19 mouse cellular contexts compared by ENCODE assay signal in the genomic region with DNA sequence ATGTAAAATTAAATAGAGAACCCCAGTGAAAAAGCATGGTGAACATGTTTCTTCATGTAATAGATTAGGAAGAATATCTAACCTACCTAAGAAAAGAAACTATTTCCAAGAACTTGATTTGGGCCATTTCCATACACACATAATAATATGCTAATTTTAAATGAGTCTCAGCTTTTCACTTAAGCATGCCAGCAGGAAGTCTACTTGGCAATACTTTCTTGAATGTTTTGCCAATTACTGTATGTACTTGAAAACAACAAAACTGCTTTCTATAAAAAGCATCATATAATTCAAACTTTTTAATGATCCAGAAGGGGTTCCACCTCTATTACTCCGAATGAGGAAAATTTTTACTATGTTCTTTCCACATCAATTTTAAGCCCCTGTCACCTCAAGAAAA.
DNase-seq lines count a peak whose midpoint lies in the region; ATAC-seq and TF ChIP-seq lines count a peak whose summit lies in the region.
"Had no signal": no experiment of that assay in that cellular context is flagged by ENCODE, and none has a peak within 500 bp of the region (broad histone marks: within the 10 kb centered on the region; RNA-seq: fewer than 3 reads in every experiment).

No protein-coding gene starts in this region.

- H3K27ac ChIP-seq in forebrain, embryonic 16.5 days (ENCODE audit: low read length) = no peak overlapping the region
- no peak overlapping the region for H3K27ac ChIP-seq in forebrain, embryonic 10.5 days
- H3K27ac ChIP-seq: embryonic facial prominence, embryonic 13.5 days; embryonic facial prominence, embryonic 15.5 days; forebrain, embryonic 12.5 days had no signal

- no peak for TF ChIP-seq CTCF in brain, embryonic 14.5 days (IDR thresholded peaks at IDR 0.05; ENCODE audit: borderline replicate concordance, extremely low read depth, insufficient read depth, insufficient read length)

- H3K9ac ChIP-seq in forebrain, embryonic 16.5 days (replicated peaks; ENCODE audit: low read depth, low read length) = no peak overlapping the region
- H3K9ac ChIP-seq: embryonic facial prominence, embryonic 13.5 days; embryonic facial prominence, embryonic 15.5 days; forebrain, embryonic 12.5 days had no signal

- TF ChIP-seq POLR2A in brain, embryonic 14.5 days (IDR thresholded peaks at IDR 0.05; ENCODE audit: borderline replicate concordance, extremely low read depth, insufficient read depth, insufficient read length, poor library complexity, severe bottlenecking) = no peak

- 0 out of 2 replicates have a peak, but pooled peaks have one; percentile 33 for ATAC-seq in forebrain, embryonic 16.5 days

- no peaks in the 10 kb centered on the region for H3K36me3 ChIP-seq in forebrain, embryonic 16.5 days (ENCODE audit: control insufficient read depth, insufficient read depth)
- no peaks in the 10 kb centered on the region for H3K36me3 ChIP-seq in forebrain, embryonic 10.5 days (replicated peaks)
- H3K36me3 ChIP-seq: embryonic facial prominence, embryonic 13.5 days; embryonic facial prominence, embryonic 15.5 days; forebrain, embryonic 12.5 days had no signal

- H3K4me3 ChIP-seq in forebrain, embryonic 16.5 days (replicated peaks; ENCODE audit: low read length) = no peak overlapping the region
- no peak overlapping the region for H3K4me3 ChIP-seq in forebrain, embryonic 10.5 days
- H3K4me3 ChIP-seq: embryonic facial prominence, embryonic 13.5 days; embryonic facial prominence, embryonic 15.5 days; erythroblast, embryonic 14.5 days; forebrain, embryonic 12.5 days had no signal

- WGBS in forebrain, embryonic 16.5 days = 51% methylated on average over 1 of the region's 1 CpGs
- WGBS in forebrain, embryonic 10.5 days = 93% methylated on average over 1 of the region's 1 CpGs

- H3K27me3 ChIP-seq in forebrain, embryonic 16.5 days (replicated peaks; ENCODE audit: control insufficient read depth, insufficient read depth, low read length) = no peaks in the 10 kb centered on the region
- H3K27me3 ChIP-seq in forebrain, embryonic 10.5 days (ENCODE audit: poor library complexity, severe bottlenecking) = no peaks in the 10 kb centered on the region
- H3K27me3 ChIP-seq: embryonic facial prominence, embryonic 13.5 days; embryonic facial prominence, embryonic 15.5 days; forebrain, embryonic 12.5 days had no signal

- no peak overlapping the region for H3K4me2 ChIP-seq in forebrain, embryonic 16.5 days (ENCODE audit: low read length)
- H3K4me2 ChIP-seq: embryonic facial prominence, embryonic 13.5 days; embryonic facial prominence, embryonic 15.5 days; forebrain, embryonic 12.5 days had no signal

- no peaks in the 10 kb centered on the region for H3K4me1 ChIP-seq in forebrain, embryonic 16.5 days (replicated peaks; ENCODE audit: control insufficient read depth, insufficient read depth, low read length)
- H3K4me1 ChIP-seq in forebrain, embryonic 10.5 days = no peaks in the 10 kb centered on the region
- H3K4me1 ChIP-seq: embryonic facial prominence, embryonic 13.5 days; embryonic facial prominence, embryonic 15.5 days; forebrain, embryonic 12.5 days had no signal

- no peak for DNase-seq in forebrain, embryonic 10.5 days (ENCODE audit: extremely low spot score, low spot score)
- DNase-seq in brain, adult 2 months (ENCODE audit: low read depth, low spot score) = peak; percentile 3
- DNase-seq in brain, embryonic 14.5 days (ENCODE audit: low read depth) = peak; percentile 69
- DNase-seq in layer of hippocampus, postnatal 14 days (ENCODE audit: low spot score in 2 of 2) = no peak
- DNase-seq: adrenal gland, adult 2 months; adrenal gland, postnatal 10 days; adrenal gland, postnatal 25 days; cerebellum, adult 11 months; cerebellum, adult 18-20 months; cerebellum, adult 8-10 months; cerebellum, adult 9-11 months; cerebellum, postnatal 14 days; cerebellum, postnatal 36 days; embryo, embryonic 11 days had no signal

- H3K9me3 ChIP-seq in forebrain, embryonic 16.5 days (ENCODE audit: control insufficient read depth, low read length) = no peaks in the 10 kb centered on the region
- no peaks in the 10 kb centered on the region for H3K9me3 ChIP-seq in forebrain, embryonic 10.5 days
- H3K9me3 ChIP-seq: embryonic facial prominence, embryonic 13.5 days; embryonic facial prominence, embryonic 15.5 days; forebrain, embryonic 12.5 days had no signal

Comparison
In these comparisons a context has a peak if more than half of its experiments do, and no peak if none do; other contexts are left out.
1. DNase-seq: peak in brain, adult 2 months (single experiment) and brain, embryonic 14.5 days (single experiment); none in forebrain, embryonic 10.5 days (single experiment) and layer of hippocampus, postnatal 14 days (0 of 2).